Mouse (Mus musculus) liver, embryonic 14.5 days (tissue): ENCODE data around the gene Cd8b1.

Experiments used
- CTCF ChIP-seq: IDR thresholded peaks from 2 replicates; pipeline ENCODE4 v1.5.1; 2016; ENCODE audit warnings: antibody characterized with exemption, low read depth, control low read depth
- EP300 ChIP-seq: IDR thresholded peaks from 2 replicates; pipeline ENCODE4 v1.6.1; 2016; ENCODE audit warnings: antibody characterized with exemption, low read depth

DNA sequence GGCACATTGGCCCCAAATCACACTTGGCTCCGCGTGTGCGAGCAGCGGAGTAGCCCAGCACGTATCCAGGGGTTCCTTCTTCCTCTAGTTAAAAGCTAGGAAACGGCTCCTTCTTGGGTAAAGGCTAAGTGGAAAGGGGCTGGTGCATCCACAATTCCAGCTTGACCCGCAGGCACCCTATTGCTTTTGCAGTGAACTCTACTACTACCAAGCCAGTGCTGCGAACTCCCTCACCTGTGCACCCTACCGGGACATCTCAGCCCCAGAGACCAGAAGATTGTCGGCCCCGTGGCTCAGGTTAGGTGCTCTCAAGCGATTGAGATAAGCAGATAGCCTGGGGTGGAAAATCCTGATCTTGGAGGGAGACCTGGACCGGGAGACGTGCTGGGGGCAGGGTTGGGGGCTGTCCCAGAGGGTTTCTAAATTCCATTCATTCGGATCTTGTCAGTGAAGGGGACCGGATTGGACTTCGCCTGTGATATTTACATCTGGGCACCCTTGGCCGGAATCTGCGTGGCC lies 51.8 kb downstream of the Cd8b1 start:
- TF ChIP-seq CTCF, result no peak
- no peak for TF ChIP-seq EP300
